Mouse (Mus musculus): ENCODE measurements around the gene Cables2. TPM values are rescaled to one million over a fixed set of nuclear protein-coding genes. Genes with fewer than 3 reads are reported as not detected.

Gene Cables2
- polyA plus RNA-seq, 1 experiment from 2014 or later: 14.7 TPM

DNA sequence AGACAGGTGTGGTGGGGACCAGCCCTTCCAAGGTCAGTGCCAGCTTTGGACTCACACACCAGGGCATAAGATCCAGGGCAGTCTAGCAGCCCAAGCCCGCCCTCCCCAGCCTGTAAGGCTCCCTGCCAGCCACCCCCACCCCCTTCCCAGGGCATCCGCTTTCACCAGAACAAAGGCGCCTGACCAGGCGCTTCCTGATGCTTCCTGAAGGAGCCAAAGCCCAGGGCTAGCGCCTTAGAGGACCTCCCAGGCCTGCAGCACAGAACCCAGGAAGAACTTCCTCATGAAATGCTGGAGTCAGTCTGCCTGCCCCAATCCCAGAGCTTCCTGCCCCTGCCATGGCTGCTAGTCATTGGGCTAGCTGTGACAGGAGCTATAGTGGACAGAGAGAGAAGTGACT lies 54.6 kb downstream of the Cables2 start:
- 39% methylated on average over 5 of the region's 5 CpGs for WGBS
- Histone ChIP-seq H3K4me3 (no peak overlapping the region), H3K4me1 (peaks cover 31% of the 10 kb centered on the region), H3K9me3 (no peaks in the 10 kb centered on the region), H3K9ac (no peak overlapping the region), H3K27me3 (peaks cover 12% of the 10 kb centered on the region), H3K27ac (peak overlapping the region; percentile 33; the same call in 1 of the 2 replicates), H3K4me2 (replicated peaks) (no peak overlapping the region), H3K36me3 (no peaks in the 10 kb centered on the region)
- ATAC-seq (ENCODE audit: low FRiP score, low read depth): no peak

DNA sequence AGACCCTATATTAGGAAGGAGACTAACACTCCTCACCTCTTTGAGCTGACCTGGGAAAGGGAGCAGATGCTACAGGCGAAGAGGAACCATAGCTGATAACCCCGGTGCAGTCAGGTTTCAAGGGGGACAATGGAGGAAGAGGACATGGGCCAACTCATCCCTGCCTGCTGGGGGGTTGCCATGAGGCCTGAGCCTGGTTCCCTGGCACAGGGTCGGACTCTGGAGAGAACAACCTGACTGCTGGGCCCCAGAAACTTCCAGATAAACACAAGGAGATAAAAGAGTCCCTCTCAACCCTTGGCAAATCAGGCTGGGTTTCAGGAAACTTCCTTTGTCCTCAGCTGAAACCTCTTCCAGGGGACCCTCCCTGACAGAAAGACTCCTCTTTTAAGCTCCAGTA lies 55.1 kb downstream of the Cables2 start:
- Histone ChIP-seq H3K36me3 (no peaks in the 10 kb centered on the region), H3K4me3 (no peak overlapping the region), H3K9ac (no peak overlapping the region), H3K9me3 (no peaks in the 10 kb centered on the region), H3K4me1 (peaks cover 31% of the 10 kb centered on the region), H3K27ac (no peak overlapping the region), H3K4me2 (replicated peaks) (no peak overlapping the region), H3K27me3 (peaks cover 8% of the 10 kb centered on the region)
- ATAC-seq (ENCODE audit: low FRiP score, low read depth): no peak
- 82% methylated on average over 3 of the region's 3 CpGs for whole genome bisulfite sequencing

DNA sequence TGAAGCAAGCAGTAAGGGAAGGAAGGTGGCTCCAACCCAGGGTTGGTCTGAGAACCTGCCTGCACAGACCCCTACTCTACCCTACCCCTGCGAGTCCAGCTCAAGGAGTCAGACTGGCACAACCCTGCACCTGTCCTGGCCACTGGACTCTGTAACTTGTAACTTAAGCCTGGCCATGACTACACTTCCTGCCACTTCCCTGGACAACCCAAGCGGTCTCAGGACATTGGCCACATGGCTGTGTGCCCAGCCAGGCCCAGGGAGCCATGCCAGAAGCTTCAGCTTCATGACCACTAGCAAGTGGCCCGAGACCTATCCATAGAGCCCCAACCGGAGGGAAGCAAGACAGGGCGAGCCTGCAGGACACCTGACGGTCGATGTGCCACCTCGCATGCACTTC lies 55.7 kb downstream of the Cables2 start:
- Histone ChIP-seq H3K9ac (no peak overlapping the region), H3K9me3 (no peaks in the 10 kb centered on the region), H3K27ac (no peak overlapping the region), H3K4me1 (peaks cover 26% of the 10 kb centered on the region), H3K4me2 (replicated peaks) (no peak overlapping the region), H3K27me3 (peaks cover under 1% of the 10 kb centered on the region; the same call in 1 of the 2 replicates), H3K36me3 (no peaks in the 10 kb centered on the region), H3K4me3 (no peak overlapping the region)
- ATAC-seq (ENCODE audit: low FRiP score, low read depth): no peak
- 83% methylated on average over 8 of the region's 8 CpGs for WGBS

GRCm38 (mm10) chr2:180216921-180217320 lies 56.4 kb downstream of the Cables2 start:
- Histone ChIP-seq H3K27me3 (no peaks in the 10 kb centered on the region), H3K9ac (no peak overlapping the region), H3K36me3 (no peaks in the 10 kb centered on the region), H3K4me3 (no peak overlapping the region), H3K27ac (no peak overlapping the region), H3K4me1 (peaks cover 19% of the 10 kb centered on the region), H3K9me3 (no peaks in the 10 kb centered on the region), H3K4me2 (replicated peaks) (no peak overlapping the region)
- 55% methylated on average over 5 of the region's 5 CpGs for WGBS
- ATAC-seq (ENCODE audit: low FRiP score, low read depth): no peak

DNA sequence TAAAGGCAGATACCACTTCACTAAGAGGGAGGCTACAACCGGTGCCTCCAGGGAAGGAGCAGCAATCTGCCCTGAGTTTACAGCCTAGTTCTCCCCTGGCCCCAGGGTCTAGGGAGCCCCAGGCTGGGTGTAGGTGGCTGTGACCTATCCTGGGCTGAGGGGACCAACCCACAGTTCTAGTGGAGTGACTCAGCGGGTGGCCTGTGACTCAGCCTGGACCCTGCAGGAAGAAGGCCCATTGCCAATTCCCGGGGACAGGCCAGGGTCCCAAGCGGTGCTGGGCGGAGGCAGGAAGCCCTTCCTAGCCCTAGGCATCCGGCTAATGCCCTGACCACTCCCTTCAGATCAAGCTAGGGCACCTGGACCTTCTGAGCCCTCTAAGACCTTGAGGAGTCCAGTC lies 57.3 kb downstream of the Cables2 start:
- H3K27me3 ChIP-seq: no peaks in the 10 kb centered on the region
- no peak overlapping the region for H3K4me3 ChIP-seq
- ATAC-seq (ENCODE audit: low FRiP score, low read depth): no peak
- H3K36me3 ChIP-seq: no peaks in the 10 kb centered on the region
- 70% methylated on average over 6 of the region's 6 CpGs for WGBS
- no peaks in the 10 kb centered on the region for H3K9me3 ChIP-seq
- no peak overlapping the region for H3K9ac ChIP-seq
- H3K27ac ChIP-seq: no peak overlapping the region
- no peak overlapping the region for H3K4me2 ChIP-seq (replicated peaks)
- peaks cover 17% of the 10 kb centered on the region; the same call in 1 of the 2 replicates for H3K4me1 ChIP-seq

DNA sequence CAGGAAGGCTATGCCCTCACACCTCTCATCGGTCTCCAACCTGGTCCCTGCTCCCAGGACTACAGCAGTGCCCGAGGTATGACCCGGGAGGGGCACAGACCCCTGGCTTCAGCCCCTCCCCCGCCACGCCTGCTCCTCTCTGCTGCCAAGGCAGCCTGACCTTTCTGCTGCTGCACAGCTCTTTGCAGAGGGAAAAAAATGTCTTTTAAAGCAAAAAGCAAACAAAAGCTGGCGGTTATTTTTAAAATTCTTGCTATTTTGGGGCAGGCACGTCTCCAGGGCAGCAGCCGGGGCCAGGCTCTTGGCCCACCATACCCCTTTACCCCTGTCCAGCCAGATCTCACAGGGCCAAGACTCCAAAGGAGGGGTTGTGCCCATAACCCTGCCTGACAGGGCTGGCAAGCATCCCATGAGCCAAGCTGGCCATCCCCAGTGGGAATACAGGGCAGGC lies 58.3 kb downstream of the Cables2 start:
- Histone ChIP-seq H3K27ac (no peak overlapping the region), H3K4me1 (peaks cover 13% of the 10 kb centered on the region; the same call in 1 of the 2 replicates), H3K27me3 (no peaks in the 10 kb centered on the region), H3K4me2 (replicated peaks) (no peak overlapping the region), H3K9me3 (no peaks in the 10 kb centered on the region), H3K36me3 (no peaks in the 10 kb centered on the region), H3K9ac (no peak overlapping the region), H3K4me3 (no peak overlapping the region)
- no peak for ATAC-seq (ENCODE audit: low FRiP score, low read depth)
- whole genome bisulfite sequencing: 67% methylated on average over 8 of the region's 8 CpGs

DNA sequence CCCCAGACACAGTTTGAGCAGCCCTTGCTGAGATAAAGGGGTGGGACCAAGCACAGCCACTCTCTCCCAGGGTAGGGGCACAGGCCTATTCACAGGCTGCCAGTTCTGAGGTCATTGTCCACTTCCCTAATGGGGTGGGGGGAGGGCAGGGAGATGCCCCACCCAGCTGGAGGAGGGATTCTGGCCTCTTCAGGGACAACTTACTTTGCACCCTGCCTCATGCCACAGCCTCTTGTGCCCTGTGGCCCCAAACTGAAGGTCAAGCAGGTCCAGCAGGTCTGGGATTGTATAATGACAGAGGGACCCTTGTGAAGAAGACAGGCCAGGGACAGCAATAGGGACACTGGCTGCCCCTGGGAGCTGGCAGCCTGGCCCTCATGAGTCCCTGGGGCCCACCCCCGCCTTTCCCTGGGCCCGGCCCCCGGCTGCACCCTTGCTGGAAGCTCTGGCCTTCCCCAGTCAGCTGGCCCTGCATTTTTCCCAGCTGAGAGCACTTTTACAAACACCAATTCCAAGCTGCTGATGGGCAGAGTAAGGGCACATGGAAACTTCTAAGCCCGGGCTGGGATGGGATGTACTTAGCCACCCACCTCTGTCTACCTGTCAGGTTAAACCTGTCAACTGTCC lies 58.8 kb downstream of the Cables2 start:
- Histone ChIP-seq H3K4me1 (peaks cover 10% of the 10 kb centered on the region; the same call in 1 of the 2 replicates), H3K9me3 (no peaks in the 10 kb centered on the region), H3K4me2 (replicated peaks) (no peak overlapping the region), H3K4me3 (no peak overlapping the region), H3K9ac (no peak overlapping the region), H3K36me3 (no peaks in the 10 kb centered on the region), H3K27ac (no peak overlapping the region), H3K27me3 (no peaks in the 10 kb centered on the region)
- 83% methylated on average over 4 of the region's 4 CpGs for WGBS
- ATAC-seq (ENCODE audit: low FRiP score, low read depth): no peak

DNA sequence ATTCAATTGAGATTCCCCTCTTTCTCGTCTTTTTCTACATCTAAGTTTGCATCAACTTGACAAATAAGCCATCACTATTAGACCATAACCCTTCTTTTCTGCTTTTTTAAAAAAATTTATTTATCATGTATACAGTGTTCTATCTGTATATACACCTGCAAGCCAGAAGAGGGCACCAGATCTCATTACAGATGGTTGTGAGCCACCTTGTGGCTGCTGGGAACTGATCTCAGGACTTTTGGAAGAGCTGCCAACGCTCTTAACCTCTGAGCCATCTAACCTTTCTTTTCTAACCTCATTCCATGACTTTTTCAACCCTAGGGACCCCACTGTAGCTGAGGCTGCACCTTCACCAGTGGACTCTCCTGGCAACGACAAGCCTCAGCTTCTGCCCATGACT lies 61.0 kb downstream of the Cables2 start:
- H3K4me2 ChIP-seq (replicated peaks): no peak overlapping the region
- H3K27ac ChIP-seq: no peak overlapping the region
- 92% methylated on average over 3 of the region's 3 CpGs for WGBS
- H3K4me1 ChIP-seq: peaks cover 10% of the 10 kb centered on the region; the same call in 1 of the 2 replicates
- no peak overlapping the region for H3K4me3 ChIP-seq
- H3K9ac ChIP-seq: no peak overlapping the region
- H3K9me3 ChIP-seq: no peaks in the 10 kb centered on the region
- H3K27me3 ChIP-seq: no peaks in the 10 kb centered on the region
- H3K36me3 ChIP-seq: no peaks in the 10 kb centered on the region
- ATAC-seq (ENCODE audit: low FRiP score, low read depth): no peak

- no peak for ATAC-seq (ENCODE audit: low FRiP score, low read depth)
- Histone ChIP-seq H3K27ac (no peak overlapping the region), H3K9me3 (no peaks in the 10 kb centered on the region), H3K27me3 (no peaks in the 10 kb centered on the region), H3K4me2 (replicated peaks) (no peak overlapping the region), H3K4me3 (no peak overlapping the region), H3K36me3 (peaks cover 4% of the 10 kb centered on the region; the same call in 1 of the 2 replicates), H3K4me1 (no peaks in the 10 kb centered on the region), H3K9ac (no peak overlapping the region)
- 77% methylated on average over 1 of the region's 1 CpGs for WGBS
Measured at GRCm38 (mm10) chr2:180208976-180209375, 64.3 kb downstream of the Cables2 start.

Small RNA genes lying within 50 kb of the gene (microRNA-seq; reads per million reads assigned to microRNA genes)
- 0.52 reads per million for gene Mir3091

Other genes starting within 250 kb of the Cables2 start
- gene Lsm14b, start 248.5 kb downstream of the Cables2 start, polyA plus RNA-seq (2015; fragmentation: Nextera tagmentation; extraction: Ambion mirVana): 11.2 and 11.7 TPM in 2 replicates
- gene Psma7, start 231.1 kb downstream of the Cables2 start, polyA plus RNA-seq (2015; fragmentation: Nextera tagmentation; extraction: Ambion mirVana): 612 and 628 TPM in 2 replicates
- gene Ss18l1, start 231.0 kb downstream of the Cables2 start, polyA plus RNA-seq (2015; fragmentation: Nextera tagmentation; extraction: Ambion mirVana): 6.0 and 6.5 TPM in 2 replicates
- gene Mtg2, start 202.9 kb downstream of the Cables2 start, polyA plus RNA-seq (2015; fragmentation: Nextera tagmentation; extraction: Ambion mirVana): 29.5 and 29.9 TPM in 2 replicates
- not detected in 2 replicates for gene Hrh3, start 169.0 kb downstream of the Cables2 start, polyA plus RNA-seq (2015; fragmentation: Nextera tagmentation; extraction: Ambion mirVana)
- gene Osbpl2, start 154.2 kb downstream of the Cables2 start, polyA plus RNA-seq (2015; fragmentation: Nextera tagmentation; extraction: Ambion mirVana): 38.7 and 40.1 TPM in 2 replicates
- gene Adrm1, start 102.0 kb downstream of the Cables2 start, polyA plus RNA-seq (2015; fragmentation: Nextera tagmentation; extraction: Ambion mirVana): 196 and 199 TPM in 2 replicates
- gene Lama5, start 47.6 kb downstream of the Cables2 start, polyA plus RNA-seq (2015; fragmentation: Nextera tagmentation; extraction: Ambion mirVana): 15.6 and 15.8 TPM in 2 replicates
- gene Rps21, start 16.1 kb downstream of the Cables2 start, polyA plus RNA-seq (2015; fragmentation: Nextera tagmentation; extraction: Ambion mirVana): 572 and 605 TPM in 2 replicates
- 1.00 and 1.2 TPM in 2 replicates for gene Rbbp8nl, start 16.4 kb upstream of the Cables2 start, polyA plus RNA-seq (2015; fragmentation: Nextera tagmentation; extraction: Ambion mirVana)
- gene Gata5, start 61.2 kb upstream of the Cables2 start, polyA plus RNA-seq (2015; fragmentation: Nextera tagmentation; extraction: Ambion mirVana): 0.06 TPM in 1 of 2 replicates, not detected in the other
- gene Slco4a1, start 182.7 kb upstream of the Cables2 start, polyA plus RNA-seq (2015; fragmentation: Nextera tagmentation; extraction: Ambion mirVana): 0.40 and 0.90 TPM in 2 replicates
- 0.29 and 0.36 TPM in 2 replicates for gene Ntsr1, start 226.5 kb upstream of the Cables2 start, polyA plus RNA-seq (2015; fragmentation: Nextera tagmentation; extraction: Ambion mirVana)

All from limb, embryonic 13.5 days (tissue).